Mouse (Mus musculus) left cerebral cortex, adult 2 months (tissue): ENCODE measurements around the gene Dnlz. TPM values are rescaled to one million over a fixed set of nuclear protein-coding genes. Genes with fewer than 3 reads are reported as not detected.
"Not testable (repeated sequence)": the region's sequence is repeated elsewhere in the genome, so short reads cannot be mapped to it uniquely, and the experiment has no call there.

ENCODE experiments used
- DNase-seq, 2 experiments: peaks; one replicate each; pipeline ENCODE4 v3.0.0; 2021 to 2022; ENCODE audit warnings: low spot score in 2 of 2, mixed read lengths in 1 of 2; ENCODE audit errors: extremely low spot score in 1 of 2
- H3K27ac ChIP-seq: fragments of 200-600 bp; 2 replicates; pipeline ENCODE4 v1.8.1; 2022
- H3K4me3 ChIP-seq: fragments of 200-600 bp; 2 replicates; pipeline ENCODE4 v1.8.1; 2022
- CTCF ChIP-seq: fragments of 200-600 bp; IDR thresholded peaks from 2 replicates; pipeline ENCODE4 v1.8.1; 2022; ENCODE audit warnings: antibody characterized with exemption, mild to moderate bottlenecking, moderate library complexity
- intact Hi-C: fragments of 180-260 bp; cut with DNase I; formaldehyde crosslinking; loops from one replicate; pipeline ENCODE4 v1.15.1; 2025
- long read RNA-seq, 2 experiments: library from polyadenylated mRNA; stranded (forward); transcript quantifications; one replicate each; pipeline ENCODE4 v2.0.0; 2021; ENCODE audit warnings: borderline mapping rate in 2 of 2
- total RNA-seq, 2 experiments: library from RNA; stranded (reverse); gene quantifications; 2 replicates each; pipeline ENCODE4 v1.2.3; 2021

Gene Dnlz
- 10 to 100 TPM; 26.7 to 28.9 TPM for total RNA-seq
- long read RNA-seq, experiment 1, transcript Dnlz-202 (2 exons, 2,766 nt): major isoform, 35 of 94 reads
- long read RNA-seq, experiment 1, transcript Dnlz-201 (3 exons, 2,916 nt): minor isoform, 31 of 94 reads
- long read RNA-seq, experiment 1, partial matches to known transcripts: 4 of 94 reads
- long read RNA-seq, experiment 1, other reads (novel, unspliced or antisense): 24 of 94 reads
- long read RNA-seq, experiment 2, transcript Dnlz-201 (3 exons, 2,916 nt): major isoform, 29 of 78 reads
- long read RNA-seq, experiment 2, transcript Dnlz-202 (2 exons, 2,766 nt): minor isoform, 26 of 78 reads
- long read RNA-seq, experiment 2, partial matches to known transcripts: 3 of 78 reads
- long read RNA-seq, experiment 2, other reads (novel, unspliced or antisense): 20 of 78 reads

DNA sequence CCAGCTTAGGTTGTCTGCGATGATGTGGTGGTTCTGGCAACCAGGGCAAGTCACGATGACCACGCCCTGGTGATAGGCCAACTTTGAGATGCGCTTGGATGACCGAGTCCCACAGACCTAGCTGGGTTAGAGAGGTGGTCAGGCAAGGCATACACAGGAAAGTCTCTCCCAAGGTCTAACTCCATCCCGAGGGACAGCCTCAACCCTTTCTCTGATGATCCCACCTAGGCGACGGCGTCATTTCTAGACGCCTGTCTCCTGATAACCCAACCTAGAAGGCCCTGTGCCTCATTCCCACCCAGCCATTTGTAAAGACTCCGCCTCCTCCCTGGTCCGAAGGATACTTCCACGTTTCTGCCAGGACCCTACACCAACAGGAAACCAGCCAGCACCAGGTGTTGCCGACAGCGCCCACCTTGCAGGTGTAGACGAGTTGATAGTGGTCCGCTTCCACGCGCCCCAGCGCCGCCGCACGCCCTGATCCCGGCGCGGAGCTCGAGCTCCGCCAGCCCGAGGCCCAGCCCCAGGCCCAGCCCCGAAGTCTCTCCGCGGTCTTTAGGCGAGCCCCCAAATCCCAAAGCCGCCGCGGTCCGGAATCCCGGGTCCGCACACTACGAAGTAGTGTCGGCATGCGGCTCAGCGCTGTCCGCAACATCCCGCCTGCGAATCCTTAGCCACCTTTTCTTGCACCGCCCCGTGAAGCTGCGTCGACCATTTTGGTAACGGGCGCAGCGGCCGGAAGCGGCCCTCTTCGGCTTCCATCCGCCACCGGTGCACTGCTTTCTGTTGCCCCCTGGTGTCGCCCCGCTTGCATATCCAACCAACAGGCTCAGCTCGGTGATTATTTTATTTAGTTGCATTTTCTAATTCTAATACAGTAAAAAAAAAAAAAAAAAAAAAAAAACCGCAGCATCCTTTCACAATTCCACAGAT, at the start of gene Dnlz:
Dnlz (minus strand) TSS at position 753 of the 933 bp plus-strand sequence.
- intact Hi-C loops: loop anchor here (1.0 kb wide), 2 partner anchors 26 to 51 kb away; no protein-coding TSS in a partner anchor
- Histone ChIP-seq H3K4me3 (peak within 1 kb of the TSS; percentile 76), H3K27ac (peak within 1 kb of the TSS; percentile 89)
- peak; percentile 94 for DNase-seq
- TF ChIP-seq CTCF: peak; percentile 77

DNA sequence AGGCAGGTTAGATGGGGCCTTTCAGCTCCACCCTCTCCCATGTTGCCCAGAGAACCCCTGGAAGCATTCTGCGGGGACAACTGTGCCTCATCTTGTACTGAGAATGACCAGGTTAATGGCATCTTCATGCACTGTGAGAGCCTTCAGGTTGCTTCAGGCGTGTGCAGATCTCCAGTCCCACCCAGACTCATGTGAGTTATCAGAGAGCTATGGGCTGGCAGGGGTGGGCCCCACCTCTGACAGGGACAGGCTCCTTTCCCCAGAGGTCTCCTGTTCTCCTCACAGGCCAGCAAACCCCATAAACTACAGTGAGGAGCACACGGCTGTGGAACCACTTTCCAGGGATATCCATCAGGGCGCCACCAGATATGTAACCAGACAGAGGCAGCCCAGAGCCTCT, 49.1 kb upstream of the Dnlz start:
- DNase-seq: no peak
- H3K27ac ChIP-seq: no peak overlapping the region
- TF ChIP-seq CTCF: no peak
- no peak overlapping the region for H3K4me3 ChIP-seq
- intact Hi-C loops: no loop called here

GRCm38 (mm10) chr2:26400296-26400695, 48.4 kb upstream of the Dnlz start:
- no peak for DNase-seq
- Histone ChIP-seq H3K4me3 (no peak overlapping the region), H3K27ac (no peak overlapping the region)
- intact Hi-C loops: no loop called here
- TF ChIP-seq CTCF: no peak

DNA sequence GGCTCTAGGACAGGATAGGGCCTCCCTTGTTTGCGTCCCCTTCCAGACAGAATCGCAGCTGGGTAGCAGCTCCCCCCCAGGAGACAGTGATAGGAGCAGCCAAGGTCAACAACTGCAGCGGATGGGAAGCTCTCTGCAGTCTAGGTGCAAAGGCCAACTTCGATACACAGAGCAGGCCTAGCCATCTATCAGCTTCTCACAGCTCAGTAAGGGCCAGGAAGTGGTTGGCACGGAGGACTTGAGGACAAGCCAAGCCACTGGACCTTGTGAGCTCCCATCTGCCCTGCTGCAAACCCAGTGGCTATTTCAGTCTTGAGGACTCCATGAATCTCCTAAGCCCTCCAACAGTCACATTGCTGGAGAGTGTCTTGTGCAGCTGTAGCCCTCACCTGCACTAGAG, 47.7 kb upstream of the Dnlz start:
- no peak for TF ChIP-seq CTCF
- Histone ChIP-seq H3K27ac (no peak overlapping the region), H3K4me3 (no peak overlapping the region)
- no peak for DNase-seq
- intact Hi-C loops: no loop called here

GRCm38 (mm10) chr2:26398978-26399377, 47.1 kb upstream of the Dnlz start:
- H3K27ac ChIP-seq: no peak overlapping the region; the same call in 1 of the 2 replicates
- DNase-seq: no peak
- intact Hi-C loops: no loop called here
- TF ChIP-seq CTCF: no peak
- no peak overlapping the region for H3K4me3 ChIP-seq

- intact Hi-C loops: no loop called here
- no peak for DNase-seq
- Histone ChIP-seq H3K27ac (no peak overlapping the region), H3K4me3 (no peak overlapping the region)
- no peak for TF ChIP-seq CTCF
Observed at GRCm38 (mm10) chr2:26391617-26392016, 39.7 kb upstream of the Dnlz start.

DNA sequence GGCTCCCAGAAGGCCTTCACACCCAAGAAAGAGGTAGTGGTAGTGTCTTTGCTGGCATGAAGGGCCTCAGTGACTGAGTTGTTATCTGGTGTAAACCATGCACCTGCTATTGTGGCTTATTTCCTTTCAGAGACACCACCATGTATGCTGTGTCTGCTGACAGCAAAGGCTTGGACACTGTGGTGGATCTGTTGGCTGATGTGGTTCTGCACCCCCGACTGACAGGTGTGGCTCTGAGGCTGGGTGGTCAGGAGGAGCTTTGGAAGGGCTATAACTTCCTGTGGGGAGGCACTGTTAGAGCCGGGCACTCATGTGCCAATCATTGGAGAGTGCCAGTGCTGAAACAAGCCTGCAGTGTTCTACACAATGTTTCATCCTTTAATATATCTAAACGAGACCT, 39.0 kb upstream of the Dnlz start:
- DNase-seq: no peak
- TF ChIP-seq CTCF: no peak
- intact Hi-C loops: no loop called here
- Histone ChIP-seq H3K4me3 (no peak overlapping the region), H3K27ac (no peak overlapping the region)

DNA sequence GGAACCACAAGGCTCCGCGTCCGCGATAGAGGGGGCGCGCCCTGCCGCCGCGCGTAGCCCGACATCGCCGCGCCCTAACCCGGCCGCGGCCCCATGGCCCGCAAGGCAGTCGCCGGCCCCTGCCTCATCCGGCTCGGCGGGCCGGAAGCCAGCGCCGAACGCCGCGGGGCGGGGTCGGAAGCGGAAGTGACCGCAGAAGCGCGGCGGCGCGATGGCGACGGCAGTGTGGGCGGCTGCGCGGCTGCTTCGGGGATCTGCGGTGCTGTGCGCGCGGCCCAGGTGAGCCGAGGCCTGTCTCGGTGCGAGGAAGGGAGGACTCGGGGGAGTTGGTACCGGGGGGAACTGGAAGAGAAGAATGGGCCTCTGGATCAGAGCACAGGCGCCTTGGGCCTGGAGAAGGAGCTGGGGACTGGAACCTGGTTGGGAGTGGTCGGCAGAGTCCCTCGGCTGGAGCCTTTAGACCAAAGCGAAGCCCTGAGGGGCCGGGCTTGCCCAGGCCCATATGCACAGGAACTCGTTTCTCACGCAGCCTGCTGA, 37.3 kb upstream of the Dnlz start, which contains the start of the genes Entr1 and Pmpca:
Entr1 (minus strand) TSS at position 163 of the 537 bp plus-strand sequence.
Pmpca (plus strand) TSS at position 186 of the 537 bp plus-strand sequence.
- Histone ChIP-seq H3K4me3 (peak within 1 kb of the TSS; percentile 94), H3K27ac (peak within 1 kb of the TSS; percentile 87)
- intact Hi-C loops: loop anchor here (1.0 to 5.0 kb wide), 2 partner anchors 9 to 72 kb away; partner anchors contain the start of genes Gpsm1 and Snapc4
- peak; percentile 88 to 90 for DNase-seq
- TF ChIP-seq CTCF: no peak

DNA sequence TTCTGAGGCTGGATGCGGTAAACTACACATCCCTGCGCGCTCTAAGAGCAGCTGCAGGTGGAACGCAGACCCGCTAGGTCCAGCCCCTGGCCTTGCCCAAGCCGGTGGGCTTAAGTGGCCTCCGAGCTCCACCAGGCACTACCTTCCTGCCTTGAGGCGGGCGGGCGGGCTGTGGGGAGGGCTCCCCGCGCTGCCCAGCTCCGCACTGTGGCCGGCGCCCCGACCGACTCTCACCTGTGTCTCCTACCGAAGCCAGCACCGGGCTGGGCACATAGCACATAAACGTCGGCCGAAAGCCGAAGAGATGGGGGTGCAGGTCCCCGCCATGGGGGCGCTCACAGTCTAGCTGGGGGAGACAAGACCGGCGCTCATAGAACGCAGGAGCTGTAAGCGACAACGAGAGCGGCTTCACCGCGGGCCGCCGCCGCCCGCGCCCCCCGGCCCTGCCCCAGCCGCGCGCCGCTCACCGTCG, 36.8 kb upstream of the Dnlz start:
- intact Hi-C loops: loop anchor here (1.0 to 5.0 kb wide), 2 partner anchors 8 to 71 kb away; partner anchors contain the start of genes Gpsm1 and Snapc4
- Histone ChIP-seq H3K27ac (peak overlapping the region; percentile 69), H3K4me3 (peak overlapping the region; percentile 94)
- DNase-seq: peak in 1 of 2 experiments; percentile 47
- TF ChIP-seq CTCF: no peak

- DNase-seq: no peak
- H3K4me3 ChIP-seq: no peak overlapping the region
- intact Hi-C loops: loop anchor here (5.0 kb wide), 1 partner anchor 70 kb away; the partner anchor contains the start of gene Gpsm1
- no peak for TF ChIP-seq CTCF
- H3K27ac ChIP-seq: no peak overlapping the region
Observed at GRCm38 (mm10) chr2:26387713-26388112, 35.8 kb upstream of the Dnlz start.

DNA sequence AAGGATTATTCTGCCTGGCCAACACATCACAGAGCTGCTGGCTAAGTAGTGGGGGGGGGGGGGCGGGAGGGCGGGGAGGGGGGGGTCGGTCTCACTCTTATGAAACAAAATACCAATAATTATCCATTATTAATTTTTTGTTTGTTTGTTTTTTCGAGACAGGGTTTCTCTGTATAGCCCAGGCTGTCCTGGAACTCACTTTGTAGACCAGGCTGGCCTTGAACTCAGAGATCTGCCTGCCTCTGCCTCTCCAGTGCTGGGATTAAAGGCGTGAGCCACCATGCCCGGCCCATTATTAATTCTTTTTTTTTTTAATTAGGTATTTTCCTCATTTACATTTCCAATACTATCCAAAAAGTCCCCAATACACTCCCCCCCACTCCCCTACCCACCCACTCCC, 29.0 kb upstream of the Dnlz start:
- intact Hi-C loops: loop anchor here (1.0 to 2.0 kb wide), 2 partner anchors 8 to 80 kb away; partner anchors contain the start of genes Entr1 and Pmpca
- H3K27ac ChIP-seq, DNase-seq: not testable (repeated sequence)
- peak overlapping the region; percentile 88 for H3K4me3 ChIP-seq
